In genomic region chr2:33639301-33640170, GRCm38 (mm10) we compare ENCODE assay signal across 8 mouse cellular contexts. TPM values are rescaled to one million over a fixed set of nuclear protein-coding genes. Genes with fewer than 3 reads are reported as not detected.
DNase-seq lines count a peak whose midpoint lies in the region; ATAC-seq and TF ChIP-seq lines count a peak whose summit lies in the region.

No protein-coding gene starts in this region.

- peaks cover 99% of the 10 kb centered on the region for H3K27me3 ChIP-seq in megakaryocyte, embryonic 14.5 days (replicated peaks)
- peaks cover 93% of the 10 kb centered on the region for H3K27me3 ChIP-seq in heart, embryonic 14.5 days (ENCODE audit: control insufficient read depth, insufficient read depth, low read length)
- H3K27me3 ChIP-seq in limb, embryonic 14.5 days (ENCODE audit: control insufficient read depth, insufficient read depth, low read length) = peaks cover 64% of the 10 kb centered on the region
- H3K27me3 ChIP-seq in neural tube, embryonic 11.5 days (ENCODE audit: control insufficient read depth, insufficient read depth, low read length) = peaks cover 98% of the 10 kb centered on the region

- H3K27ac ChIP-seq in heart, embryonic 14.5 days (replicated peaks in 1 of 2; ENCODE audit: control insufficient read depth in 1 of 2, insufficient read depth in 1 of 2, low read depth in 2 of 2, low read length in 2 of 2) = no peak overlapping the region
- H3K27ac ChIP-seq in limb, embryonic 14.5 days (replicated peaks; ENCODE audit: low read depth, low read length) = peak overlapping the region; percentile 89
- H3K27ac ChIP-seq in neural tube, embryonic 11.5 days (ENCODE audit: low read depth, low read length) = no peak overlapping the region

- ATAC-seq in megakaryocyte, adult 5-6 weeks (ENCODE audit: poor library complexity, severe bottlenecking) = no peak
- no peak for ATAC-seq in heart, embryonic 14.5 days (ENCODE audit: insufficient number of reproducible peaks, insufficient read depth, low FRiP score, low read depth)
- no peak for ATAC-seq in limb, embryonic 14.5 days (ENCODE audit: low FRiP score, low read depth)
- no peak for ATAC-seq in neural tube, embryonic 11.5 days (ENCODE audit: insufficient read depth, low FRiP score, low TSS enrichment)
- no peak for ATAC-seq in erythroid progenitor cell, adult 5-6 weeks (replicated peaks; ENCODE audit: low FRiP score, poor library complexity, severe bottlenecking)

- no peaks in the 10 kb centered on the region for H3K9me3 ChIP-seq in megakaryocyte, embryonic 14.5 days
- no peaks in the 10 kb centered on the region for H3K9me3 ChIP-seq in heart, embryonic 14.5 days (ENCODE audit: control insufficient read depth, low read length)
- no peaks in the 10 kb centered on the region for H3K9me3 ChIP-seq in limb, embryonic 14.5 days (ENCODE audit: control insufficient read depth, low read length)
- no peaks in the 10 kb centered on the region for H3K9me3 ChIP-seq in neural tube, embryonic 11.5 days (ENCODE audit: control insufficient read depth, low read length)

- WGBS in heart, embryonic 14.5 days = under 1% methylated on average over 64 of the region's 71 CpGs
- under 1% methylated on average over 58 of the region's 71 CpGs for WGBS in limb, embryonic 14.5 days
- under 1% methylated on average over 69 of the region's 71 CpGs for WGBS in neural tube, embryonic 11.5 days

- no peak for TF ChIP-seq POLR2A in limb, embryonic 14.5 days (IDR thresholded peaks at IDR 0.05; ENCODE audit: borderline replicate concordance, extremely low read depth, insufficient read depth, insufficient read length)

- DNase-seq in limb, embryonic 14.5 days (ENCODE audit: low spot score) = no peak
- peak; percentile 67 for DNase-seq in neural tube, embryonic 11.5 days (ENCODE audit: low spot score)
- no peak for DNase-seq in spleen, adult 12 weeks (ENCODE audit: low spot score)
- DNase-seq in layer of hippocampus, postnatal 10 days (ENCODE audit: low spot score in 2 of 2) = no peak

- H3K4me1 ChIP-seq in megakaryocyte, embryonic 14.5 days = peaks cover 49% of the 10 kb centered on the region
- H3K4me1 ChIP-seq in heart, embryonic 14.5 days (ENCODE audit: control insufficient read depth in 2 of 2, insufficient read depth in 2 of 2, low read length in 2 of 2) = peaks cover 2 to 21% of the 10 kb centered on the region in 2 experiments; a peak in 3 of 4 replicates
- peaks cover 12% of the 10 kb centered on the region for H3K4me1 ChIP-seq in limb, embryonic 14.5 days (ENCODE audit: control insufficient read depth, insufficient read depth, low read length)
- peaks cover 4% of the 10 kb centered on the region for H3K4me1 ChIP-seq in neural tube, embryonic 11.5 days (ENCODE audit: control insufficient read depth, insufficient read depth, low read length)

- peak overlapping the region; percentile 12 for H3K4me3 ChIP-seq in megakaryocyte, embryonic 14.5 days (replicated peaks)
- H3K4me3 ChIP-seq in heart, embryonic 14.5 days (ENCODE audit: control insufficient read depth in 1 of 2, insufficient read depth in 1 of 2, low read depth in 1 of 2, low read length in 2 of 2) = peak overlapping the region; percentile 3 to 43
- peak overlapping the region; percentile 57 for H3K4me3 ChIP-seq in limb, embryonic 14.5 days (replicated peaks; ENCODE audit: low read length)
- H3K4me3 ChIP-seq in neural tube, embryonic 11.5 days (ENCODE audit: low read depth, low read length) = peak overlapping the region; percentile 50

- H3K36me3 ChIP-seq in megakaryocyte, embryonic 14.5 days (replicated peaks; ENCODE audit: low read length) = no peaks in the 10 kb centered on the region
- no peaks in the 10 kb centered on the region for H3K36me3 ChIP-seq in heart, embryonic 14.5 days (ENCODE audit: control insufficient read depth, insufficient read depth, low read length)
- peaks cover 15% of the 10 kb centered on the region for H3K36me3 ChIP-seq in limb, embryonic 14.5 days (ENCODE audit: control insufficient read depth, insufficient read depth, low read length)
- no peaks in the 10 kb centered on the region for H3K36me3 ChIP-seq in neural tube, embryonic 11.5 days (ENCODE audit: control insufficient read depth, insufficient read depth, low read length)

- peak overlapping the region; percentile 61 for H3K4me2 ChIP-seq in heart, embryonic 14.5 days (ENCODE audit: low read length)
- H3K4me2 ChIP-seq in limb, embryonic 14.5 days (replicated peaks; ENCODE audit: low read depth, low read length, severe bottlenecking) = peak overlapping the region; percentile 64
- H3K4me2 ChIP-seq in neural tube, embryonic 11.5 days (ENCODE audit: low read depth) = peak overlapping the region; percentile 41

- H3K9ac ChIP-seq in heart, embryonic 14.5 days (ENCODE audit: low read length) = no peak overlapping the region
- peak overlapping the region; percentile 95 for H3K9ac ChIP-seq in limb, embryonic 14.5 days (ENCODE audit: low read depth, low read length, severe bottlenecking)
- peak overlapping the region; percentile 49 for H3K9ac ChIP-seq in neural tube, embryonic 11.5 days (ENCODE audit: low read length)

RNA-seq across cellular contexts. Expression of gene Lmx1b, which starts 0.8 kb away (rescaled TPM):
- not detected in 2 replicates for polyA plus RNA-seq in megakaryocyte, embryonic 14.5 days (2012; ENCODE audit: insufficient read depth, low replicate concordance)
- not detected in 2 replicates for total RNA-seq in megakaryocyte, adult 5-6 weeks (2015)
- total RNA-seq in megakaryocyte, adult 5-6 weeks (2017) = not detected in 2 replicates
- 0.07 TPM in 1 of 2 replicates, not detected in the other for polyA plus RNA-seq in heart, embryonic 14.5 days (2014; fragmentation: Nextera tagmentation; extraction: Ambion mirVana)
- polyA plus RNA-seq in limb, embryonic 14.5 days (2012; rRNA removed) = 28.3 and 40.0 TPM in 2 replicates
- polyA plus RNA-seq in limb, embryonic 14.5 days (2014; fragmentation: Nextera tagmentation; extraction: Ambion mirVana) = 6.3 and 8.4 TPM in 2 replicates
- polyA plus RNA-seq in neural tube, embryonic 11.5 days (2014; fragmentation: Nextera tagmentation; extraction: Ambion mirVana) = 1.6 and 1.7 TPM in 2 replicates
- total RNA-seq in erythroid progenitor cell, adult 5-6 weeks (2015; ENCODE audit: low replicate concordance) = not detected in 2 replicates
- total RNA-seq in erythroid progenitor cell, adult 5-6 weeks (2017; ENCODE audit: low replicate concordance) = not detected in 2 replicates
- total RNA-seq in layer of hippocampus, postnatal 10 days (2021) = under 1 TPM in 1 of 2 experiments, not detected in 1; 0.27 TPM
